Mouse (Mus musculus) limb, embryonic 11.5 days (tissue): ENCODE measurements at regions not wholly inside any gene's neighbourhood (a gene's known extent, or its start where the extent isn't known, plus 50 kb on each side); places are given as distances from the start of the nearest gene placed in this dataset.

Source experiments
- ATAC-seq: fragments of 200-750 bp; cut with Nextera tagmentation; 2 replicates; pipeline ENCODE4 v1.8.0; 2017; ENCODE audit warnings: low read depth; ENCODE audit not compliant: insufficient number of reproducible peaks, low FRiP score, low TSS enrichment
- DNase-seq: peaks from one replicate; pipeline ENCODE4 v3.0.0-alpha.2; 2015; ENCODE audit warnings: low spot score
- H3K27ac ChIP-seq: fragments of 300-500 bp; sonication (generic); replicated peaks from 2 replicates; pipeline ENCODE4 v1.5.1; 2014; ENCODE audit warnings: low read depth, mild to moderate bottlenecking, low read length
- H3K27me3 ChIP-seq: fragments of 300-500 bp; sonication (generic); 2 replicates; pipeline ENCODE4 v1.6.1; 2014; ENCODE audit warnings: mild to moderate bottlenecking, low read length, mixed read lengths; ENCODE audit not compliant: control insufficient read depth, insufficient read depth
- H3K36me3 ChIP-seq: fragments of 300-500 bp; sonication (generic); 2 replicates; pipeline ENCODE4 v1.6.1; 2014; ENCODE audit warnings: mild to moderate bottlenecking, low read length, moderate library complexity, mixed read lengths; ENCODE audit not compliant: control insufficient read depth, insufficient read depth
- H3K4me1 ChIP-seq: fragments of 300-500 bp; sonication (generic); 2 replicates; pipeline ENCODE4 v1.6.1; 2014; ENCODE audit warnings: low read length, mixed read lengths; ENCODE audit not compliant: control insufficient read depth, insufficient read depth
- H3K4me2 ChIP-seq: fragments of 300-500 bp; sonication (generic); 2 replicates; pipeline ENCODE4 v1.6.1; 2014; ENCODE audit warnings: low read depth, mild to moderate bottlenecking, moderate library complexity; ENCODE audit not compliant: severe bottlenecking
- H3K4me3 ChIP-seq: fragments of 300-500 bp; sonication (generic); 2 replicates; pipeline ENCODE4 v1.5.1; 2014; ENCODE audit warnings: low read depth, low read length
- H3K9ac ChIP-seq: fragments of 300-500 bp; sonication (generic); 2 replicates; pipeline ENCODE4 v1.6.1; 2014; ENCODE audit warnings: mild to moderate bottlenecking, low read length
- H3K9me3 ChIP-seq: fragments of 300-500 bp; sonication (generic); 2 replicates; pipeline ENCODE4 v1.6.1; 2016; ENCODE audit warnings: low read length; ENCODE audit not compliant: control insufficient read depth
- WGBS: fragments of 180-500 bp; shearing (Covaris S2); extraction: QIAGEN DNeasy Blood & Tissue Kit; methylation state at CpG from one replicate; pipeline ENCODE4 v1.1.7; 2014; 5-methylcytosine and 5-hydroxymethylcytosine counted together

DNA sequence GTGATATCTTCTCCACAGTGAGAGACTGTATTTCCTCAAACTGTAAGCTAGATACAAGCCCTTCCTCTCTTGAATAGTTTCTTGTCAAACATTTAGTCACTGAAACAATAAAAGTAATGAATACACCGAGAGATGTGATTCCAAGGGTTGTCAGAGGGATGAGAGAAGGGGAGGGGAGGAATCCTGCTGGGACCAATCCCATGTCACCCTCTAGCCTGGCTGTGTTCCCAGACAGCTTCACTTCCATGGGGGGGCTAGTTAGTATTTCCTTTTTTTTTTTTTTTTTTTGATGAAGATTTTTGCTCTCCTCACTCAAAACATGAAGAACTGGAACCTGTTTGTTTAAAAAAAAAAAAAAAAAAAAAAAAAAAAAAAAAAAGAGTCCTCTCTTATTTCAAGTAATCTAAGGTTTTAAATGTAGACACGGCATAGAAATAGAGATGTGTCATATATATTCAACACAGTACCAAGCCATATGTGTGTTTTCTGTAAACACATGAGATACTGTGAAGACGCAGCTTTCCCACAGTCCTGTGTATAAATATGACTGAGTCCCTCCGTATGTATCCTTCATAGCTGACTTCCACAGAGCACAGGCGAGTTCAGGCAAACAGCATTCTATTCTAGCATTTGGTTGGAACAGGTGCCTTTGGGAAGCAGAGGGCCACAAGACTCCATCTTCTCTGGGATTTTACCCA, 51.9 kb upstream of the Agap1 start:
- Histone ChIP-seq H3K36me3 (no peaks in the 10 kb centered on the region), H3K4me2 (no peak overlapping the region), H3K4me3 (no peak overlapping the region), H3K9me3 (no peaks in the 10 kb centered on the region), H3K27ac (no peak overlapping the region), H3K9ac (no peak overlapping the region), H3K4me1 (peaks cover 5% of the 10 kb centered on the region; the same call in 1 of the 2 replicates), H3K27me3 (no peaks in the 10 kb centered on the region)
- no peak for DNase-seq
- 85% methylated on average over 5 of the region's 5 CpGs for WGBS
- ATAC-seq, result no peak

DNA sequence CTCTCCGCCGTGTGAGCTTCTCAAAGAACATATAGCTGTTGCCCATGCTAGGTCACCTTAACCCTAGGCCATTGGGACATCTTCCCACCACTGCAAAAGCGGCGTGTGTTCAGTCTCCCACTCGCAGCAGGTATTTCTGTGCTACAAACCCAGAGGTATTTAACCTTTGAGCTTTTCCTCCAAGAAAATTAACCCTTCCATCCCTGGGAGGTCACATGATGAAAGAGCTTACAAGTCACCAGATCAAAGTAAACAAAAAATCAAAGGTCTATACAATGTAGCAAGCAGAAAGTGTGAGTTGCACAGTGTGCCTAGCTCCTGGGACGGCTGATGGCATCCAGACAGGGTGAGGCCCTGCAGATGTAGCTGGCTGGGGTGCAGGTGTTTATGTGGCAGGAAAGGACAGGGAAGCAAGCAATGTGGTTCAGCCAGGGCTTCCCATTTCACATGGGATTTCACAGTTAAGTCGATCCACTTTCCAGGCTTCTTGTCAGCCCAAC, 51.0 kb upstream of the Agap1 start:
- H3K27ac ChIP-seq, result no peak overlapping the region
- H3K9me3 ChIP-seq, result no peaks in the 10 kb centered on the region
- DNase-seq (no peak), ATAC-seq (no peak)
- no peak overlapping the region for H3K4me2 ChIP-seq
- H3K9ac ChIP-seq, result no peak overlapping the region
- H3K27me3 ChIP-seq, result no peaks in the 10 kb centered on the region
- 45% methylated on average over 7 of the region's 7 CpGs for WGBS
- H3K36me3 ChIP-seq, result no peaks in the 10 kb centered on the region
- peaks cover 5% of the 10 kb centered on the region; the same call in 1 of the 2 replicates for H3K4me1 ChIP-seq
- no peak overlapping the region for H3K4me3 ChIP-seq
